Mouse (Mus musculus) naive thymus-derived CD4-positive, alpha-beta T cell, adult 5 months (primary cell): Measurements from ENCODE around the gene Slc6a3. TPM values are rescaled to one million over a fixed set of nuclear protein-coding genes. Genes with fewer than 3 reads are reported as not detected.

Experiments used
- polyA plus RNA-seq: library from polyadenylated mRNA; unstranded; fragments of 100-300 nt; shearing (Covaris generic); gene quantifications from one replicate; pipeline ENCODE4 v1.2.1, GENCODE M21; 2017

Gene Slc6a3
- not detected for polyA plus RNA-seq

DNA sequence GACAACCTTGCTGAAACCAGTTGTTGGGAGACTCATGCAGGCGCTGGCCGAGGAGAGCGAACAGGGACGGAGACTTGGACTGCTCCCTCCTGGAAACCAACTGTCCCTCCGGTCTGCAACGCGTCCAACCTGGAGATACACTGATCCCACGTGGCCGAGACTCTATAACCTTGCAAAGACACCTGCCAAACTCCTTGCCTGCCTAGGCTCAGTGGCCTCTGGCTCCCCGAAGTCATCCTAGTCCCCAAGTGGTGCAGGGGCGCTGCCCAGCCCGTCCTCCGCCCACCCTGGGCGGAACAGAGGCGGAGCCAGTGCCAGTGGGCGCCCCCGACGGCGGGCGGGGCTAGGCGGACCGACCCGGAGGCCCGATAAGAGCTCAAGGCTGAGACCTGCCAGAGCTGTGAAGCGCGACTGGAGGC lies at the start of gene Slc6a3:
Gene Slc6a3, plus strand, starts transcription at position 345 of the 419 bp plus-strand sequence.

DNA sequence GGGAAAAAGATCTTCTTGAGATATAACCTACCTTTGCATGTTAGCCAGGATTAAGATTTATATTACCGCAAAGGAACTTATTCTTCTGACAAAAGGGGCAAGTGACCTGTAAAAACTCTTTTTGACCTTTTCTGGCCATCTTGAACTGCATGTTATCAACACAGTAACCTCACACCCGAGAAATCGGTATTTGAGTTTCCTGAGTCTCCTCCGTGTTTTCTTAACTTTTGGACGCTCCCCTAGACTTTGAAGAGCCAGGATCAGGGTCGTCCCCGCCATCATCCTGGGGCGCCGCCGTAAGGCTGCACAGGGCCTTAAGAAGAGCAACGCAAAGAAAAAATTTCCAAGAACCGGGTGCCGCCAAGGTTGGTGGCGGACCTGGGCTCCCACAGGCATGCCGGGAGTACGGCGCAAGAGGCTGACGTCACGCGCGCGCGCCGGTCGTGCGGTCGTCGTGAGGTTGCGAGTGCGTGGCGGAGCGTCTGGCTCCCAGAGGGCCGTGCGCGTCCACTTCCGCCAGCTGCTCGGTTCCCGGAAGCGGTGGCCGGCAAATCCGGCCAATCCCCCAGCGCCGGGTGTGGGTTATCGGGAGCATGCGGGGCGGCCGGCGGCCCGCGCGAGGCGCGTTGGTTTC lies 67.1 kb downstream of the Slc6a3 start, which contains the start of gene Clptm1l:
Gene Clptm1l, plus strand, starts transcription at position 485 of the 634 bp plus-strand sequence.

DNA sequence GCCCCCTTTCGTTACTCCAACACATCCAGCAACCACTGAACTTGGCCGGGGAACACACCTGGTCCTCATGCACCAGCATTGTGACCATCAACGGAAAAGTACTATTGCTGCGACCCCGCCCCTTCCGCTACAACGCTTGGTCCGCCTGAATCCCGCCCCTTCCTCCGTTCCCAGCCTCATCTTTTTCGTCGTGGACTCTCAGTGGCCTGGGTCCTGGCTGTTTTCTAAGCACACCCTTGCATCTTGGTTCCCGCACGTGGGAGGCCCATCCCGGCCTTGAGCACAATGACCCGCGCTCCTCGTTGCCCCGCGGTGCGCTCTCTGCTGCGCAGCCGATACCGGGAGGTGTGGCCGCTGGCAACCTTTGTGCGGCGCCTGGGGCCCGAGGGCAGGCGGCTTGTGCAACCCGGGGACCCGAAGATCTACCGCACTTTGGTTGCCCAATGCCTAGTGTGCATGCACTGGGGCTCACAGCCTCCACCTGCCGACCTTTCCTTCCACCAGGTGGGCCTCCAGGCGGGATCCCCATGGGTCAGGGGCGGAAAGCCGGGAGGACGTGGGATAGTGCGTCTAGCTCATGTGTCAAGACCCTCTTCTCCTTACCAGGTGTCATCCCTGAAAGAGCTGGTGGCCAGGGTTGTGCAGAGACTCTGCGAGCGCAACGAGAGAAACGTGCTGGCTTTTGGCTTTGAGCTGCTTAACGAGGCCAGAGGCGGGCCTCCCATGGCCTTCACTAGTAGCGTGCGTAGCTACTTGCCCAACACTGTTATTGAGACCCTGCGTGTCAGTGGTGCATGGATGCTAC lies 90.4 kb downstream of the Slc6a3 start, which contains the start of gene Tert:
Gene Tert, plus strand, starts transcription at position 167 of the 805 bp plus-strand sequence.

Other genes with a start within 250 kb of the Slc6a3 start
- 51.6 TPM for gene Mrpl36, start 208.2 kb upstream of the Slc6a3 start, polyA plus RNA-seq
- gene Ndufs6, start 208.2 kb upstream of the Slc6a3 start, polyA plus RNA-seq = 89.0 TPM
- 24.2 TPM for gene Lpcat1, start 69.5 kb upstream of the Slc6a3 start, polyA plus RNA-seq
- 143 TPM for gene Clptm1l, start 67.3 kb downstream of the Slc6a3 start, polyA plus RNA-seq
- 3.1 TPM for gene Tert, start 90.2 kb downstream of the Slc6a3 start, polyA plus RNA-seq
- not detected for gene Slc6a18, start 141.3 kb downstream of the Slc6a3 start, polyA plus RNA-seq
- gene Slc6a19, start 168.1 kb downstream of the Slc6a3 start, polyA plus RNA-seq = 0.32 TPM
- 176 TPM for gene Slc12a7, start 196.3 kb downstream of the Slc6a3 start, polyA plus RNA-seq